Mouse (Mus musculus) heart, embryonic 11.5 days (tissue): Measurements from ENCODE around the gene Cdpf1. TPM values are rescaled to one million over a fixed set of nuclear protein-coding genes. Genes with fewer than 3 reads are reported as not detected.

Experiments used
- ATAC-seq: fragments of 200-750 bp; cut with Nextera tagmentation; replicated peaks from 2 replicates; pipeline ENCODE4 v1.8.0; 2017; ENCODE audit warnings: moderate library complexity; ENCODE audit not compliant: insufficient number of reproducible peaks, low FRiP score, low TSS enrichment
- H3K27ac ChIP-seq: fragments of 300-500 bp; sonication (generic); 2 replicates; pipeline ENCODE4 v1.5.1; 2014; ENCODE audit warnings: mild to moderate bottlenecking, low read depth, low read length
- H3K27me3 ChIP-seq: fragments of 300-500 bp; sonication (generic); 2 replicates; pipeline ENCODE4 v1.6.1; 2014; ENCODE audit warnings: mild to moderate bottlenecking, low read length, mixed read lengths; ENCODE audit not compliant: control insufficient read depth, insufficient read depth
- H3K36me3 ChIP-seq: fragments of 300-500 bp; sonication (generic); 2 replicates; pipeline ENCODE4 v1.6.1; 2014; ENCODE audit warnings: mild to moderate bottlenecking, low read length, moderate library complexity, mixed read lengths; ENCODE audit not compliant: control insufficient read depth, insufficient read depth
- H3K4me1 ChIP-seq: fragments of 300-500 bp; sonication (generic); 2 replicates; pipeline ENCODE4 v1.6.1; 2014; ENCODE audit warnings: low read length; ENCODE audit not compliant: control insufficient read depth, insufficient read depth
- H3K4me2 ChIP-seq: fragments of 300-500 bp; sonication (generic); 2 replicates; pipeline ENCODE4 v1.6.1; 2014; ENCODE audit warnings: mild to moderate bottlenecking, moderate library complexity
- H3K4me3 ChIP-seq: fragments of 300-500 bp; sonication (generic); 2 replicates; pipeline ENCODE4 v1.5.1; 2014; ENCODE audit warnings: low read depth, low read length
- H3K9ac ChIP-seq: fragments of 300-500 bp; sonication (generic); 2 replicates; pipeline ENCODE4 v1.6.1; 2014; ENCODE audit warnings: mild to moderate bottlenecking, low read depth, low read length, moderate library complexity
- H3K9me3 ChIP-seq: fragments of 300-500 bp; sonication (generic); replicated peaks from 2 replicates; pipeline ENCODE4 v1.6.1; 2016; ENCODE audit warnings: low read length; ENCODE audit not compliant: control insufficient read depth
- WGBS: fragments of 180-500 bp; shearing (Covaris S2); extraction: QIAGEN DNeasy Blood & Tissue Kit; methylation state at CpG from one replicate; pipeline ENCODE4 v1.1.7; 2014; ENCODE audit not compliant: insufficient replicate concordance; 5-methylcytosine and 5-hydroxymethylcytosine counted together
- polyA plus RNA-seq: library from polyadenylated mRNA; unstranded; fragments of >200 nt; fragmentation: Nextera tagmentation; extraction: Ambion mirVana; gene quantifications from 2 replicates; pipeline ENCODE4 v1.2.1, GENCODE M21; 2014

Cdpf1 gene
- polyA plus RNA-seq, 1 experiment from 2014 or later = 37.1 TPM

- H3K27ac ChIP-seq = no peak overlapping the region
- H3K4me3 ChIP-seq = no peak overlapping the region
- no peaks in the 10 kb centered on the region for H3K36me3 ChIP-seq
- no peaks in the 10 kb centered on the region for H3K9me3 ChIP-seq
- 80% methylated on average over 8 of the region's 8 CpGs for WGBS
- no peak overlapping the region for H3K4me2 ChIP-seq
- no peak overlapping the region for H3K9ac ChIP-seq
- no peaks in the 10 kb centered on the region for H3K27me3 ChIP-seq
- no peak for ATAC-seq
- H3K4me1 ChIP-seq = no peaks in the 10 kb centered on the region
Measured at GRCm38 (mm10) chr15:85798676-85799075, 12.8 kb downstream of the Cdpf1 start.

GRCm38 (mm10) chr15:85795516-85795915, 16.0 kb downstream of the Cdpf1 start:
- Histone ChIP-seq H3K4me2 (no peak overlapping the region), H3K4me1 (no peaks in the 10 kb centered on the region), H3K4me3 (no peak overlapping the region), H3K36me3 (no peaks in the 10 kb centered on the region), H3K9ac (no peak overlapping the region), H3K27me3 (no peaks in the 10 kb centered on the region; the same call in 1 of the 2 replicates), H3K9me3 (no peaks in the 10 kb centered on the region), H3K27ac (no peak overlapping the region)
- 65% methylated on average over 6 of the region's 6 CpGs for whole genome bisulfite sequencing
- no peak for ATAC-seq

GRCm38 (mm10) chr15:85792819-85793218, 18.7 kb downstream of the Cdpf1 start:
- Histone ChIP-seq H3K4me3 (no peak overlapping the region), H3K9me3 (no peaks in the 10 kb centered on the region), H3K27ac (no peak overlapping the region), H3K4me1 (peaks cover 3% of the 10 kb centered on the region; the same call in 1 of the 2 replicates), H3K27me3 (no peaks in the 10 kb centered on the region; the same call in 1 of the 2 replicates), H3K36me3 (no peaks in the 10 kb centered on the region), H3K9ac (no peak overlapping the region), H3K4me2 (no peak overlapping the region)
- ATAC-seq = no peak
- 65% methylated on average over 1 of the region's 1 CpGs for WGBS

- Histone ChIP-seq H3K27ac (no peak overlapping the region), H3K4me1 (peaks cover 3% of the 10 kb centered on the region; the same call in 1 of the 2 replicates), H3K4me2 (no peak overlapping the region), H3K9me3 (no peaks in the 10 kb centered on the region), H3K27me3 (no peaks in the 10 kb centered on the region; the same call in 1 of the 2 replicates), H3K36me3 (no peaks in the 10 kb centered on the region), H3K9ac (no peak overlapping the region), H3K4me3 (no peak overlapping the region)
- ATAC-seq = no peak
- whole genome bisulfite sequencing = 82% methylated on average over 4 of the region's 4 CpGs
Measured at GRCm38 (mm10) chr15:85791449-85791848, 20.0 kb downstream of the Cdpf1 start.

- H3K27me3 ChIP-seq = no peaks in the 10 kb centered on the region; the same call in 1 of the 2 replicates
- H3K27ac ChIP-seq = no peak overlapping the region
- no peaks in the 10 kb centered on the region for H3K36me3 ChIP-seq
- WGBS = 75% methylated on average over 16 of the region's 16 CpGs
- ATAC-seq = no peak
- 0 out of 2 replicates have a peak overlapping the region, but pooled peaks have one; percentile 6 for H3K9ac ChIP-seq
- H3K4me1 ChIP-seq = peaks cover 3% of the 10 kb centered on the region; the same call in 1 of the 2 replicates
- no peak overlapping the region for H3K4me2 ChIP-seq
- no peaks in the 10 kb centered on the region for H3K9me3 ChIP-seq
- H3K4me3 ChIP-seq = no peak overlapping the region
Measured at GRCm38 (mm10) chr15:85788633-85789032, 22.9 kb downstream of the Cdpf1 start.

GRCm38 (mm10) chr15:85788051-85788450, 23.4 kb downstream of the Cdpf1 start:
- Histone ChIP-seq H3K9ac (no peak overlapping the region), H3K27ac (no peak overlapping the region), H3K4me3 (no peak overlapping the region), H3K36me3 (no peaks in the 10 kb centered on the region), H3K4me2 (no peak overlapping the region), H3K4me1 (peaks cover 3% of the 10 kb centered on the region; the same call in 1 of the 2 replicates), H3K27me3 (no peaks in the 10 kb centered on the region; the same call in 1 of the 2 replicates), H3K9me3 (no peaks in the 10 kb centered on the region)
- no peak for ATAC-seq
- 92% methylated on average over 4 of the region's 4 CpGs for WGBS

- H3K4me1 ChIP-seq = peaks cover 3% of the 10 kb centered on the region; the same call in 1 of the 2 replicates
- no peak for ATAC-seq
- H3K4me3 ChIP-seq = no peak overlapping the region
- H3K27ac ChIP-seq = no peak overlapping the region
- 88% methylated on average over 6 of the region's 6 CpGs for WGBS
- H3K27me3 ChIP-seq = no peaks in the 10 kb centered on the region; the same call in 1 of the 2 replicates
- H3K36me3 ChIP-seq = no peaks in the 10 kb centered on the region
- H3K4me2 ChIP-seq = no peak overlapping the region
- H3K9ac ChIP-seq = no peak overlapping the region
- H3K9me3 ChIP-seq = no peaks in the 10 kb centered on the region
Measured at GRCm38 (mm10) chr15:85787482-85787881, 24.0 kb downstream of the Cdpf1 start.

- Histone ChIP-seq H3K27me3 (no peaks in the 10 kb centered on the region; the same call in 1 of the 2 replicates), H3K4me1 (peaks cover 3% of the 10 kb centered on the region; the same call in 1 of the 2 replicates), H3K36me3 (no peaks in the 10 kb centered on the region), H3K27ac (no peak overlapping the region), H3K4me2 (no peak overlapping the region), H3K4me3 (no peak overlapping the region), H3K9me3 (no peaks in the 10 kb centered on the region), H3K9ac (no peak overlapping the region)
- 62% methylated on average over 5 of the region's 5 CpGs for WGBS
- no peak for ATAC-seq
Measured at GRCm38 (mm10) chr15:85786711-85787110, 24.8 kb downstream of the Cdpf1 start.

- H3K9me3 ChIP-seq = no peaks in the 10 kb centered on the region
- WGBS = 81% methylated on average over 3 of the region's 3 CpGs
- H3K4me3 ChIP-seq = no peak overlapping the region
- ATAC-seq = no peak
- no peaks in the 10 kb centered on the region for H3K36me3 ChIP-seq
- no peak overlapping the region for H3K27ac ChIP-seq
- H3K9ac ChIP-seq = no peak overlapping the region
- H3K27me3 ChIP-seq = no peaks in the 10 kb centered on the region
- H3K4me2 ChIP-seq = no peak overlapping the region
- H3K4me1 ChIP-seq = peaks cover 3% of the 10 kb centered on the region; the same call in 1 of the 2 replicates
Measured at GRCm38 (mm10) chr15:85784341-85784740, 27.2 kb downstream of the Cdpf1 start.
